Mouse (Mus musculus): Measurements from ENCODE around the gene Cadm4. TPM values are rescaled to one million over a fixed set of nuclear protein-coding genes. Genes with fewer than 3 reads are reported as not detected.

The Cadm4 gene
- total and polyA plus RNA-seq, 3 experiments: 0.16 to 0.59 (median 0.36) TPM

- TF ChIP-seq POLR2A (IDR thresholded peaks at IDR 0.05; ENCODE audit: low read depth, low read length): peak; percentile 10; the same call in 1 of the 2 replicates
- no peak for TF ChIP-seq UBTF (IDR thresholded peaks at IDR 0.05; ENCODE audit: low read depth, low read length)
- no peak for TF ChIP-seq RCOR1 (conservative IDR thresholded peaks at IDR 0.05; ENCODE audit: low read depth, low read length)
- no peak for TF ChIP-seq ZMIZ1 (IDR thresholded peaks at IDR 0.05; ENCODE audit: low read depth, low read length)
- TF ChIP-seq MEF2A (IDR thresholded peaks at IDR 0.05; ENCODE audit: borderline replicate concordance, low read depth, low read length): 0 out of 2 replicates have a peak, but pooled peaks have one; percentile 10
- TF ChIP-seq TCF12 (IDR thresholded peaks at IDR 0.05; ENCODE audit: low read depth, low read length): no peak
- no peak for TF ChIP-seq USF2 (conservative IDR thresholded peaks at IDR 0.05; ENCODE audit: low read depth, low read length)
- TF ChIP-seq ELF1 (IDR thresholded peaks at IDR 0.05; ENCODE audit: low read depth, low read length): 0 out of 2 replicates have a peak, but pooled peaks have one; percentile 15
- TF ChIP-seq EP300 (IDR thresholded peaks at IDR 0.05; ENCODE audit: low read length): 0 out of 2 replicates have a peak, but pooled peaks have one; percentile 34
- no peak for TF ChIP-seq NELFE (IDR thresholded peaks at IDR 0.05; ENCODE audit: low read depth, low read length)
- no peak for TF ChIP-seq ETS1 (conservative IDR thresholded peaks at IDR 0.05; ENCODE audit: low read depth, low read length)
- TF ChIP-seq JUND (conservative IDR thresholded peaks at IDR 0.05; ENCODE audit: low read depth, low read length): no peak
- no peak for TF ChIP-seq POLR2AphosphoS2 (IDR thresholded peaks at IDR 0.05; ENCODE audit: low read depth, low read length)
- TF ChIP-seq CHD1 (IDR thresholded peaks at IDR 0.05; ENCODE audit: low read depth, low read length): peak; percentile 83; the same call in 1 of the 2 replicates
- no peak for TF ChIP-seq NRF1 (IDR thresholded peaks at IDR 0.05; ENCODE audit: low read depth, low read length)
Measured at GRCm38 (mm10) chr7:24546068-24546614, 64.3 kb downstream of the Cadm4 start, which contains the start of the genes Pinlyp and Xrcc1 (continued).

- Histone ChIP-seq H3K27me3 (replicated peaks) (no peaks in the 10 kb centered on the region), H3K9ac (ENCODE audit: insufficient read depth, low read depth) (peak overlapping the region; percentile 93), H3K27ac (ENCODE audit: insufficient read depth, low read depth) (peak overlapping the region; percentile 89), H3K4me3 (replicated peaks in 1 of 3; ENCODE audit: low read depth in 2 of 3, low read length in 2 of 3, poor library complexity in 1 of 3) (peak overlapping the region; percentile 70 to 97 (median 89)), H3K9me3 (replicated peaks; ENCODE audit: low read length) (peaks cover 4% of the 10 kb centered on the region), H3K4me2 (ENCODE audit: insufficient read depth, low read depth, poor library complexity, severe bottlenecking) (peak overlapping the region; percentile 71), H3K79me2 (replicated peaks; ENCODE audit: control insufficient read depth, extremely low read depth, insufficient read depth, poor library complexity, severe bottlenecking) (peaks cover 18% of the 10 kb centered on the region), H3K36me3 (replicated peaks in 1 of 2; ENCODE audit: control insufficient read depth in 1 of 2, insufficient read depth in 1 of 2, low read length in 1 of 2) (peaks cover 21 to 42% of the 10 kb centered on the region in 2 experiments), H3K4me1 (ENCODE audit: control insufficient read depth in 1 of 2, insufficient read depth in 2 of 2) (peaks cover 3 to 46% of the 10 kb centered on the region in 2 experiments; a peak in 3 of 4 replicates)
- DNase-seq (ENCODE audit: extremely low read depth): peak; percentile 99
- in situ Hi-C loops (cut with MboI; ENCODE audit: low pct_ligation_motif_present, low pct_unique_long_range_greater_than_20kb, low sequenced_read_pairs): no loop called here
- dilution Hi-C loops (cut with MboI; ENCODE audit: extremely low pct_ligation_motif_present, extremely low pct_unique_long_range_greater_than_20kb, low sequenced_read_pairs): no loop called here
- TF ChIP-seq E2F4 (IDR thresholded peaks at IDR 0.05; ENCODE audit: insufficient replicate concordance, low read depth, low read length) (no peak), MYC (IDR thresholded peaks at IDR 0.05; ENCODE audit: low read depth, low read length) (peak; percentile 55; the same call in 1 of the 2 replicates), NRF1 (IDR thresholded peaks at IDR 0.05; ENCODE audit: low read depth, low read length) (peak; percentile 98), POLR2A (IDR thresholded peaks at IDR 0.05; ENCODE audit: low read depth, low read length) (peak; percentile 72), IRF4 (IDR thresholded peaks at IDR 0.05; ENCODE audit: low read depth, low read length) (no peak; the same call in 1 of the 2 replicates), KAT2A (IDR thresholded peaks at IDR 0.05; ENCODE audit: insufficient replicate concordance, low read length) (peak; percentile 65; the same call in 1 of the 2 replicates), ETS1 (conservative IDR thresholded peaks at IDR 0.05; ENCODE audit: low read depth, low read length) (0 out of 2 replicates have a peak, but pooled peaks have one; percentile 16), MAX (IDR thresholded peaks at IDR 0.05; ENCODE audit: low read length) (peak; percentile 41; the same call in 1 of the 2 replicates), CHD2 (IDR thresholded peaks at IDR 0.05; ENCODE audit: low read length) (no peak), RAD21 (IDR thresholded peaks at IDR 0.05; ENCODE audit: low read depth, low read length) (no peak), SIN3A (IDR thresholded peaks at IDR 0.05; ENCODE audit: low read length) (peak; percentile 84), ELF1 (IDR thresholded peaks at IDR 0.05; ENCODE audit: low read depth, low read length) (peak; percentile 34), POLR2AphosphoS2 (IDR thresholded peaks at IDR 0.05; ENCODE audit: low read depth, low read length) (0 out of 2 replicates have a peak, but pooled peaks have one; percentile 57), GABPA (IDR thresholded peaks at IDR 0.05; ENCODE audit: insufficient replicate concordance, low read depth, low read length) (no peak), PAX5 (IDR thresholded peaks at IDR 0.05; ENCODE audit: low read length) (no peak), MAZ (IDR thresholded peaks at IDR 0.05; ENCODE audit: low read depth, low read length) (0 out of 2 replicates have a peak, but pooled peaks have one; percentile 72), USF2 (conservative IDR thresholded peaks at IDR 0.05; ENCODE audit: low read depth, low read length) (no peak), ZMIZ1 (IDR thresholded peaks at IDR 0.05; ENCODE audit: low read depth, low read length) (no peak), NELFE (IDR thresholded peaks at IDR 0.05; ENCODE audit: low read depth, low read length) (peak; percentile 61), TBP (conservative IDR thresholded peaks at IDR 0.05; ENCODE audit: low read depth, low read length) (peak; percentile 79), MAFK (IDR thresholded peaks at IDR 0.05; ENCODE audit: insufficient replicate concordance, low read length) (no peak), ZC3H11A (IDR thresholded peaks at IDR 0.05; ENCODE audit: low read depth, low read length) (no peak), MEF2A (IDR thresholded peaks at IDR 0.05; ENCODE audit: borderline replicate concordance, low read depth, low read length) (no peak), HCFC1 (IDR thresholded peaks at IDR 0.05; ENCODE audit: low read depth, low read length) (peak; percentile 85), ZNF384 (IDR thresholded peaks at IDR 0.05; ENCODE audit: low read depth, low read length) (no peak), MXI1 (IDR thresholded peaks at IDR 0.05; ENCODE audit: low read depth, low read length) (peak; percentile 97)
Measured at GRCm38 (mm10) chr7:24546634-24547389, 65.0 kb downstream of the Cadm4 start.
